Mouse (Mus musculus): Measurements from ENCODE around the gene Nkpd1. TPM values are rescaled to one million over a fixed set of nuclear protein-coding genes. Genes with fewer than 3 reads are reported as not detected.
A peak's percentile ranks its signal among the peaks of the same experiment; 100 is the strongest.
"Not testable (repeated sequence)": the region's sequence is repeated elsewhere in the genome, so short reads cannot be mapped to it uniquely, and the experiment has no call there.

The Nkpd1 gene
- total RNA-seq, 4 experiments from 2014 or later: 0.39 to 0.86 (median 0.77) TPM

- no peak for DNase-seq (ENCODE audit: low spot score in 2 of 2)
Measured at GRCm38 (mm10) chr7:19506326-19506725, 11.3 kb upstream of the Nkpd1 start.

- DNase-seq (ENCODE audit: low spot score in 2 of 2): no peak
Measured at GRCm38 (mm10) chr7:19506969-19507611, 10.5 kb upstream of the Nkpd1 start.

GRCm38 (mm10) chr7:19507612-19507981, 10.0 kb upstream of the Nkpd1 start:
- DNase-seq (ENCODE audit: low spot score in 2 of 2): no peak

- peak; percentile 90 to 95 for DNase-seq (ENCODE audit: low spot score in 2 of 2)
Measured at GRCm38 (mm10) chr7:19508150-19508923, 9.3 kb upstream of the Nkpd1 start, which contains the start of the genes Bloc1s3 and Trappc6a. Gene Bloc1s3, minus strand, starts transcription at chr7:19508367. Gene Trappc6a, plus strand, starts transcription at chr7:19508395.

GRCm38 (mm10) chr7:19508924-19509568, 8.6 kb upstream of the Nkpd1 start:
- DNase-seq (ENCODE audit: low spot score in 2 of 2): no peak

GRCm38 (mm10) chr7:19509786-19510185, 7.9 kb upstream of the Nkpd1 start:
- DNase-seq (ENCODE audit: low spot score in 2 of 2): no peak

- not testable (repeated sequence) for DNase-seq (ENCODE audit: low spot score in 2 of 2)
Measured at GRCm38 (mm10) chr7:19511934-19512333, 5.7 kb upstream of the Nkpd1 start.

- no peak for DNase-seq (ENCODE audit: low spot score in 2 of 2)
Measured at GRCm38 (mm10) chr7:19512353-19512752, 5.3 kb upstream of the Nkpd1 start.

GRCm38 (mm10) chr7:19520032-19520431, 2.4 kb downstream of the Nkpd1 start:
- DNase-seq (ENCODE audit: low spot score in 2 of 2): no peak

- no peak for DNase-seq (ENCODE audit: low spot score in 2 of 2)
Measured at GRCm38 (mm10) chr7:19523017-19523756, 5.5 kb downstream of the Nkpd1 start.

- DNase-seq (ENCODE audit: low spot score in 2 of 2): peak in 1 of 2 experiments; percentile 61
Measured at GRCm38 (mm10) chr7:19523757-19524419, 6.2 kb downstream of the Nkpd1 start.

GRCm38 (mm10) chr7:19524420-19525104, 6.9 kb downstream of the Nkpd1 start:
- DNase-seq (ENCODE audit: low spot score in 2 of 2): no peak

GRCm38 (mm10) chr7:19525105-19525481, 7.5 kb downstream of the Nkpd1 start:
- no peak for DNase-seq (ENCODE audit: low spot score in 2 of 2)

- DNase-seq (ENCODE audit: low spot score in 2 of 2): no peak
Measured at GRCm38 (mm10) chr7:19531077-19531476, 13.4 kb downstream of the Nkpd1 start.

- no peak for DNase-seq (ENCODE audit: low spot score in 2 of 2)
Measured at GRCm38 (mm10) chr7:19532240-19532639, 14.6 kb downstream of the Nkpd1 start.

- DNase-seq (ENCODE audit: low spot score in 2 of 2): no peak
Measured at GRCm38 (mm10) chr7:19534676-19535075, 17.0 kb downstream of the Nkpd1 start.

- no peak for DNase-seq (ENCODE audit: low spot score in 2 of 2)
Measured at GRCm38 (mm10) chr7:19540771-19541566, 23.3 kb downstream of the Nkpd1 start.

GRCm38 (mm10) chr7:19541681-19542154, 24.1 kb downstream of the Nkpd1 start:
- DNase-seq (ENCODE audit: low spot score in 2 of 2): no peak

GRCm38 (mm10) chr7:19542155-19542691, 24.6 kb downstream of the Nkpd1 start:
- no peak for DNase-seq (ENCODE audit: low spot score in 2 of 2)
